Mouse (Mus musculus): Measurements from ENCODE around the gene Slc48a1.

DNA sequence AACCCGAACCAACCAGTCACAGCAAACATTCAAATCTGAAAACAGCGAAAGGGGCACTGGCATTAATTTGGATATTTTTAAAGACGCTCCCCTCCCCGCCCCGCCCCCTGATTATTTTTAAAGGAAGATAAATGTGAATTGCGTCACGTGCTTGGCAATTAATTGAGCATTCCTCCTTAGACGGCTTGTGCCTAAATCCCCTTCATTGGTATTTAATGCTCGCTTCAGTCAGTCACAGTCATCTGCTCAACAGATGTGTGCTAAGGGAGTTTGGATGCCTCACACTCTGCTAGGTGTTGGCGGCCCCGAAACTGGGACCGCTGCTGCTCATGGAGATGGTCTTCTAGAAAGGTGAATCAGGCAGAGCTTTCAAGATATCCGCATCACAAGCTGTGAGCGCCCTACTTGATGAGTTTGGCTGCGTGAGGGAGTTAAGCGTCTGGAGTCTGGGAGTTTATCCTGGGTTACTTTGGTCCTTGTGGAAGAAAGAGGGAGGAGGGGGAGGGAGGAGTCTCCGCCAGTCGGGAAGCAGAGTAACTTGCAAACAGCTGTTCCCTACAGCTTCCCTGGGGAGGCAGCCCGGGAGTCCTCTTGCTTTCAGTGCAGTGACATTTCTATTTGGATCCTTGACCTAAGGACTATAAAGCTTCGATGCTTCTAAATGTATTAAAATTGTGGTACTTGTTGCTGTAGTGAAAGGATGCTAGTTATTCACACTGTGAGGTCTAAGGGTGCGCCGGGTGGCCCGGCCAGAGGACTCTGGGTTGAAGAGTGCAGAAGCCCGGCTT lies 3.8 kb downstream of the Slc48a1 start:
- TF ChIP-seq CTCF (IDR thresholded peaks at IDR 0.05; ENCODE audit: borderline replicate concordance, insufficient read depth, low read depth, low read length) (no peak), POLR2A (IDR thresholded peaks at IDR 0.05; ENCODE audit: borderline replicate concordance, insufficient read depth, low read length) (no peak)
